Mouse (Mus musculus) heart, embryonic 13.5 days (tissue): ENCODE results near the gene AC134908.4. TPM values are rescaled to one million over a fixed set of nuclear protein-coding genes. Genes with fewer than 3 reads are reported as not detected.

Experiments used
- ATAC-seq: fragments of 200-750 bp; cut with Nextera tagmentation; 2 replicates; pipeline ENCODE4 v1.8.0; 2017; ENCODE audit warnings: moderate TSS enrichment; ENCODE audit not compliant: insufficient number of reproducible peaks, low FRiP score, low TSS enrichment; ENCODE audit errors: extremely low read depth
- H3K27ac ChIP-seq: fragments of 300-500 bp; sonication (generic); replicated peaks from 2 replicates; pipeline ENCODE4 v1.5.1; 2015; ENCODE audit warnings: moderate library complexity, mild to moderate bottlenecking, inconsistent platforms
- H3K27me3 ChIP-seq: fragments of 300-500 bp; sonication (generic); replicated peaks from 2 replicates; pipeline ENCODE4 v1.6.1; 2015; ENCODE audit warnings: mild to moderate bottlenecking, inconsistent platforms
- H3K36me3 ChIP-seq: fragments of 300-500 bp; sonication (generic); 2 replicates; pipeline ENCODE4 v1.6.1; 2015; ENCODE audit warnings: mild to moderate bottlenecking, inconsistent platforms
- H3K4me1 ChIP-seq: fragments of 300-500 bp; sonication (generic); 2 replicates; pipeline ENCODE4 v1.6.1; 2015; ENCODE audit warnings: inconsistent platforms
- H3K4me2 ChIP-seq: fragments of 300-500 bp; sonication (generic); 2 replicates; pipeline ENCODE4 v1.6.1; 2015; ENCODE audit warnings: inconsistent platforms, mild to moderate bottlenecking, moderate library complexity
- H3K4me3 ChIP-seq: fragments of 300-500 bp; sonication (generic); 2 replicates; pipeline ENCODE4 v1.5.1; 2015; ENCODE audit warnings: moderate library complexity, mild to moderate bottlenecking, inconsistent platforms
- H3K9ac ChIP-seq: fragments of 300-500 bp; sonication (generic); 2 replicates; pipeline ENCODE4 v1.6.1; 2015; ENCODE audit warnings: inconsistent platforms, mild to moderate bottlenecking, moderate library complexity
- H3K9me3 ChIP-seq: fragments of 300-500 bp; sonication (generic); 2 replicates; pipeline ENCODE4 v1.6.1; 2016; ENCODE audit warnings: inconsistent platforms
- WGBS: fragments of 180-500 bp; shearing (Covaris S2); methylation state at CpG from one replicate; pipeline ENCODE4 v1.1.7; 2015; ENCODE audit warnings: mixed read lengths; 5-methylcytosine and 5-hydroxymethylcytosine counted together
- polyA plus RNA-seq: library from polyadenylated mRNA; unstranded; fragments of >200 nt; fragmentation: Nextera tagmentation; extraction: Ambion mirVana; gene quantifications from 2 replicates; pipeline ENCODE4 v1.2.1, GENCODE M21; 2015

The AC134908.4 gene
- polyA plus RNA-seq, 1 experiment from 2014 or later, result not detected

- WGBS, result 5% methylated on average over 6 of the region's 6 CpGs
- H3K9me3 ChIP-seq, result no peaks in the 10 kb centered on the region
- no peak for ATAC-seq
- peaks cover 27% of the 10 kb centered on the region for H3K4me1 ChIP-seq
- no peak overlapping the region for H3K4me3 ChIP-seq
- H3K4me2 ChIP-seq, result no peak overlapping the region
- no peak overlapping the region for H3K27ac ChIP-seq
- H3K9ac ChIP-seq, result no peak overlapping the region
- no peaks in the 10 kb centered on the region for H3K36me3 ChIP-seq
- peaks cover 14% of the 10 kb centered on the region for H3K27me3 ChIP-seq
Measured at GRCm38 (mm10) chr17:25801029-25801428, 5.6 kb upstream of the AC134908.4 start.

- under 1% methylated on average over 35 of the region's 35 CpGs for WGBS
- peaks cover under 1% of the 10 kb centered on the region; the same call in 1 of the 2 replicates for H3K27me3 ChIP-seq
- no peak for ATAC-seq
Measured at GRCm38 (mm10) chr17:25796951-25797369, 1.5 kb upstream of the AC134908.4 start, which contains the start of gene Metrn. Gene Metrn, minus strand, starts transcription at chr17:25797136.

GRCm38 (mm10) chr17:25796211-25796771 lies 832 bp upstream of the AC134908.4 start:
- Histone ChIP-seq H3K9me3 (no peaks in the 10 kb centered on the region), H3K4me1 (peaks cover 44% of the 10 kb centered on the region), H3K4me3 (peak overlapping the region; percentile 77), H3K4me2 (peak overlapping the region; percentile 97), H3K27me3 (no peaks in the 10 kb centered on the region; the same call in 1 of the 2 replicates), H3K27ac (no peak overlapping the region), H3K9ac (peak overlapping the region; percentile 85), H3K36me3 (no peaks in the 10 kb centered on the region)
- ATAC-seq, result no peak
- 3% methylated on average over 37 of the region's 37 CpGs for WGBS

More at GRCm38 (mm10) chr17:25796951-25797369, 1.5 kb upstream of the AC134908.4 start, which contains the start of gene Metrn:
- Histone ChIP-seq H3K4me3 (peak within 1 kb of the TSS; percentile 77), H3K36me3 (no peaks in the 10 kb centered on the region), H3K9ac (peak within 1 kb of the TSS; percentile 85), H3K9me3 (no peaks in the 10 kb centered on the region), H3K27ac (no peak within 1 kb of the TSS), H3K4me2 (peak within 1 kb of the TSS; percentile 97), H3K4me1 (peaks cover 41% of the 10 kb centered on the region)

GRCm38 (mm10) chr17:25794998-25795397 lies 461 bp downstream of the AC134908.4 start:
- H3K4me2 ChIP-seq, result peak overlapping the region; percentile 97
- no peak overlapping the region for H3K27ac ChIP-seq
- no peak overlapping the region for H3K4me3 ChIP-seq
- H3K4me1 ChIP-seq, result peaks cover 53% of the 10 kb centered on the region
- no peak for ATAC-seq
- peak overlapping the region; percentile 85; the same call in 1 of the 2 replicates for H3K9ac ChIP-seq
- 83% methylated on average over 17 of the region's 17 CpGs for WGBS
- no peaks in the 10 kb centered on the region for H3K27me3 ChIP-seq
- H3K36me3 ChIP-seq, result peaks cover 5% of the 10 kb centered on the region
- H3K9me3 ChIP-seq, result no peaks in the 10 kb centered on the region

- Histone ChIP-seq H3K4me3 (no peak overlapping the region), H3K27ac (no peak overlapping the region), H3K4me2 (no peak overlapping the region), H3K9me3 (no peaks in the 10 kb centered on the region), H3K27me3 (no peaks in the 10 kb centered on the region), H3K4me1 (peaks cover 53% of the 10 kb centered on the region), H3K9ac (no peak overlapping the region), H3K36me3 (peaks cover 13% of the 10 kb centered on the region)
- ATAC-seq, result no peak
- 77% methylated on average over 13 of the region's 13 CpGs for WGBS
Measured at GRCm38 (mm10) chr17:25794197-25794596, 1.3 kb downstream of the AC134908.4 start.

- Histone ChIP-seq H3K9me3 (no peaks in the 10 kb centered on the region), H3K4me3 (peak within 1 kb of the TSS; percentile 79), H3K4me1 (peaks cover 53% of the 10 kb centered on the region), H3K4me2 (peak within 1 kb of the TSS; percentile 90), H3K36me3 (peaks cover 27% of the 10 kb centered on the region), H3K27ac (peak within 1 kb of the TSS; percentile 96), H3K9ac (peak within 1 kb of the TSS; percentile 86), H3K27me3 (no peaks in the 10 kb centered on the region)
- ATAC-seq, result peak; percentile 54; the same call in 1 of the 2 replicates
- 1% methylated on average over 14 of the region's 14 CpGs for WGBS
Measured at GRCm38 (mm10) chr17:25792615-25793014, 2.8 kb downstream of the AC134908.4 start, which contains the start of gene Fam173a. Gene Fam173a, minus strand, starts transcription at chr17:25792901.

- Histone ChIP-seq H3K4me3 (peak overlapping the region; percentile 79), H3K9me3 (no peaks in the 10 kb centered on the region), H3K27me3 (no peaks in the 10 kb centered on the region), H3K9ac (peak overlapping the region; percentile 86), H3K4me2 (peak overlapping the region; percentile 90), H3K36me3 (peaks cover 32% of the 10 kb centered on the region), H3K27ac (peak overlapping the region; percentile 96), H3K4me1 (peaks cover 47% of the 10 kb centered on the region)
- ATAC-seq, result 0 out of 2 replicates have a peak, but pooled peaks have one; percentile 29
- under 1% methylated on average over 45 of the region's 45 CpGs for WGBS
Measured at GRCm38 (mm10) chr17:25791843-25792527, 3.5 kb downstream of the AC134908.4 start.

- H3K4me1 ChIP-seq, result peaks cover 45% of the 10 kb centered on the region
- H3K27me3 ChIP-seq, result no peaks in the 10 kb centered on the region
- no peak for ATAC-seq
- H3K36me3 ChIP-seq, result peaks cover 32% of the 10 kb centered on the region
- WGBS, result 30% methylated on average over 19 of the region's 19 CpGs
- H3K27ac ChIP-seq, result peak overlapping the region; percentile 96
- H3K9me3 ChIP-seq, result no peaks in the 10 kb centered on the region
- peak overlapping the region; percentile 79 for H3K4me3 ChIP-seq
- H3K9ac ChIP-seq, result peak overlapping the region; percentile 86
- H3K4me2 ChIP-seq, result peak overlapping the region; percentile 90
Measured at GRCm38 (mm10) chr17:25791320-25791842, 4.1 kb downstream of the AC134908.4 start.

GRCm38 (mm10) chr17:25786781-25787504 lies 8.5 kb downstream of the AC134908.4 start:
- Histone ChIP-seq H3K27me3 (no peaks in the 10 kb centered on the region), H3K4me2 (no peak overlapping the region), H3K9ac (no peak overlapping the region), H3K9me3 (no peaks in the 10 kb centered on the region), H3K4me3 (no peak overlapping the region), H3K4me1 (peaks cover 43% of the 10 kb centered on the region), H3K36me3 (peaks cover 55% of the 10 kb centered on the region), H3K27ac (no peak overlapping the region)
- ATAC-seq, result no peak
- 85% methylated on average over 9 of the region's 9 CpGs for WGBS

- Histone ChIP-seq H3K4me3 (peak within 1 kb of the TSS; percentile 79), H3K36me3 (peaks cover 62% of the 10 kb centered on the region), H3K9ac (peak within 1 kb of the TSS; percentile 90), H3K9me3 (no peaks in the 10 kb centered on the region), H3K27ac (peak within 1 kb of the TSS; percentile 93), H3K4me1 (peaks cover 39% of the 10 kb centered on the region), H3K27me3 (no peaks in the 10 kb centered on the region), H3K4me2 (peak within 1 kb of the TSS; percentile 94)
- 65% methylated on average over 3 of the region's 3 CpGs for WGBS
- ATAC-seq, result no peak
Measured at GRCm38 (mm10) chr17:25786280-25786679, 9.2 kb downstream of the AC134908.4 start, which contains the start of gene Ccdc78. Gene Ccdc78, plus strand, starts transcription at chr17:25786580.
